ENCODE assay signal across 15 mouse cellular contexts in genomic region chr5:100476328-100476727, GRCm38 (mm10). TPM values are rescaled to one million over a fixed set of nuclear protein-coding genes. Genes with fewer than 3 reads are reported as not detected.
DNase-seq lines count a peak whose midpoint lies in the region; ATAC-seq and TF ChIP-seq lines count a peak whose summit lies in the region.
"Had no signal": no experiment of that assay in that cellular context is flagged by ENCODE, and none has a peak within 500 bp of the region (broad histone marks: within the 10 kb centered on the region; RNA-seq: fewer than 3 reads in every experiment).

No protein-coding gene starts in this region.

- no peak overlapping the region for H3K4me2 ChIP-seq in liver, embryonic 14.5 days (ENCODE audit: low read depth)
- no peak overlapping the region for H3K4me2 ChIP-seq in liver, embryonic 11.5 days
- no peak overlapping the region for H3K4me2 ChIP-seq in neural tube, embryonic 15.5 days
- H3K4me2 ChIP-seq: forebrain, embryonic 13.5 days had no signal

- TF ChIP-seq EP300 in liver, embryonic 14.5 days (IDR thresholded peaks at IDR 0.05; ENCODE audit: low read depth) = no peak

- peak; percentile 42 for TF ChIP-seq CTCF in liver, embryonic 14.5 days (IDR thresholded peaks at IDR 0.05; ENCODE audit: low read depth)

- no peaks in the 10 kb centered on the region for H3K27me3 ChIP-seq in liver, embryonic 14.5 days (ENCODE audit: control insufficient read depth, insufficient read depth, low read length)
- no peaks in the 10 kb centered on the region for H3K27me3 ChIP-seq in liver, embryonic 11.5 days (replicated peaks; ENCODE audit: control insufficient read depth, insufficient read depth, low read length)
- H3K27me3 ChIP-seq in hindbrain, embryonic 10.5 days (ENCODE audit: insufficient read depth, poor library complexity, severe bottlenecking) = no peaks in the 10 kb centered on the region
- H3K27me3 ChIP-seq in neural tube, embryonic 15.5 days (replicated peaks) = no peaks in the 10 kb centered on the region
- H3K27me3 ChIP-seq: forebrain, embryonic 13.5 days had no signal

- no peak overlapping the region for H3K4me3 ChIP-seq in liver, embryonic 14.5 days (ENCODE audit: insufficient read depth in 1 of 2, low read depth in 2 of 2, low read length in 2 of 2)
- no peak overlapping the region for H3K4me3 ChIP-seq in liver, embryonic 11.5 days (ENCODE audit: low read depth, low read length)
- H3K4me3 ChIP-seq in macrophage (ENCODE audit: inconsistent target) = no peak overlapping the region
- no peak overlapping the region for H3K4me3 ChIP-seq in hindbrain, embryonic 10.5 days
- H3K4me3 ChIP-seq in neural tube, embryonic 15.5 days (replicated peaks) = no peak overlapping the region
- H3K4me3 ChIP-seq: forebrain, embryonic 13.5 days; gastrocnemius, adult 2 months had no signal

- H3K4me1 ChIP-seq in liver, embryonic 14.5 days (replicated peaks; ENCODE audit: control insufficient read depth in 2 of 2, insufficient read depth in 2 of 2, low read length in 1 of 2) = no peaks in the 10 kb centered on the region
- no peaks in the 10 kb centered on the region for H3K4me1 ChIP-seq in liver, embryonic 11.5 days (replicated peaks; ENCODE audit: control insufficient read depth, insufficient read depth, low read length)
- no peaks in the 10 kb centered on the region for H3K4me1 ChIP-seq in hindbrain, embryonic 10.5 days (replicated peaks)
- no peaks in the 10 kb centered on the region for H3K4me1 ChIP-seq in neural tube, embryonic 15.5 days
- H3K4me1 ChIP-seq: forebrain, embryonic 13.5 days had no signal

- 56% methylated on average over 3 of the region's 3 CpGs for WGBS in liver, embryonic 14.5 days (ENCODE audit: insufficient replicate concordance)
- 73% methylated on average over 3 of the region's 3 CpGs for WGBS in liver, embryonic 11.5 days
- WGBS in macrophage (ENCODE audit: missing documents) = 51% methylated on average over 3 of the region's 3 CpGs
- WGBS in hindbrain, embryonic 10.5 days = 88% methylated on average over 3 of the region's 3 CpGs
- WGBS in neural tube, embryonic 15.5 days = 81% methylated on average over 3 of the region's 3 CpGs

- H3K9me3 ChIP-seq in liver, embryonic 14.5 days (ENCODE audit: control insufficient read depth, low read length) = no peaks in the 10 kb centered on the region
- no peaks in the 10 kb centered on the region for H3K9me3 ChIP-seq in liver, embryonic 11.5 days (ENCODE audit: control insufficient read depth, low read length)
- no peaks in the 10 kb centered on the region for H3K9me3 ChIP-seq in hindbrain, embryonic 10.5 days
- no peaks in the 10 kb centered on the region for H3K9me3 ChIP-seq in neural tube, embryonic 15.5 days (replicated peaks)
- H3K9me3 ChIP-seq: forebrain, embryonic 13.5 days had no signal

- H3K9ac ChIP-seq in liver, embryonic 14.5 days (replicated peaks) = no peak overlapping the region
- no peak overlapping the region for H3K9ac ChIP-seq in liver, embryonic 11.5 days (ENCODE audit: low read depth, low read length)
- H3K9ac ChIP-seq in neural tube, embryonic 15.5 days (replicated peaks) = no peak overlapping the region
- H3K9ac ChIP-seq: forebrain, embryonic 13.5 days had no signal

- no peak; the same call in 1 of the 2 replicates for ATAC-seq in liver, embryonic 14.5 days (ENCODE audit: insufficient read depth)
- ATAC-seq in liver, embryonic 11.5 days (replicated peaks; ENCODE audit: low FRiP score) = no peak
- ATAC-seq in neural tube, embryonic 15.5 days (ENCODE audit: low FRiP score) = no peak
- ATAC-seq: forebrain, embryonic 13.5 days; hindbrain, embryonic 16.5 days had no signal

- peaks cover 10% of the 10 kb centered on the region; the same call in 1 of the 2 replicates for H3K79me2 ChIP-seq in macrophage (ENCODE audit: inconsistent target)

- peaks cover 28% of the 10 kb centered on the region for H3K36me3 ChIP-seq in liver, embryonic 14.5 days (replicated peaks; ENCODE audit: control insufficient read depth, insufficient read depth, low read depth)
- H3K36me3 ChIP-seq in liver, embryonic 11.5 days (ENCODE audit: control insufficient read depth, insufficient read depth, low read length) = no peaks in the 10 kb centered on the region; the same call in 1 of the 2 replicates
- no peaks in the 10 kb centered on the region for H3K36me3 ChIP-seq in macrophage (ENCODE audit: inconsistent target)
- peaks cover 73% of the 10 kb centered on the region for H3K36me3 ChIP-seq in hindbrain, embryonic 10.5 days
- peaks cover 4% of the 10 kb centered on the region; the same call in 1 of the 2 replicates for H3K36me3 ChIP-seq in neural tube, embryonic 15.5 days

- no peak overlapping the region for H3K27ac ChIP-seq in liver, embryonic 14.5 days
- H3K27ac ChIP-seq in liver, embryonic 11.5 days (ENCODE audit: low read depth, low read length) = no peak overlapping the region
- peak overlapping the region; percentile 36; the same call in 1 of the 2 replicates for H3K27ac ChIP-seq in macrophage
- no peak overlapping the region for H3K27ac ChIP-seq in hindbrain, embryonic 10.5 days
- H3K27ac ChIP-seq in neural tube, embryonic 15.5 days (replicated peaks) = no peak overlapping the region
- H3K27ac ChIP-seq: forebrain, embryonic 13.5 days; gastrocnemius, adult 2 months had no signal

- DNase-seq in liver, embryonic 14.5 days (ENCODE audit: low read depth in 3 of 3, low spot score in 3 of 3) = no peak
- no peak for DNase-seq in liver, embryonic 11.5 days (ENCODE audit: low spot score)
- DNase-seq in A20 (ENCODE audit: low read depth, low spot score) (peak; percentile 36), ES-CJ7 (ENCODE audit: low read depth, low spot score) (peak; percentile 46)
- DNase-seq in hindbrain, embryonic 10.5 days (ENCODE audit: low spot score) = no peak
- no peak for DNase-seq in right cerebral cortex, postnatal 10 days (ENCODE audit: low spot score in 2 of 2)
- DNase-seq: adrenal gland, adult 2 months; cerebellum, postnatal 36 days; gastrocnemius, adult 2 months; lung, postnatal 4 days; right cerebral cortex, postnatal 25 days had no signal

RNA-seq across cellular contexts. Expression of gene Lin54, which starts 24.1 kb away (rescaled TPM):
- 5.7 and 8.5 TPM in 2 replicates for polyA plus RNA-seq in liver, embryonic 14.5 days (2012; rRNA removed)
- polyA plus RNA-seq in liver, embryonic 14.5 days (2014; fragmentation: Nextera tagmentation; extraction: Ambion mirVana) = 11.0 and 12.0 TPM in 2 replicates
- polyA plus RNA-seq in liver, embryonic 11.5 days (2014; fragmentation: Nextera tagmentation; extraction: Ambion mirVana) = 16.2 and 17.3 TPM in 2 replicates
- 10 to 100 TPM; 10.3 to 60.6 (median 22.8) TPM for total RNA-seq in macrophage (2018; cell fraction: chromatin; rRNA removed)
- 10 to 100 TPM in 25 of 26 experiments, 1 to 10 TPM in 1; 9.7 to 14.3 (median 12.2) TPM for total RNA-seq in macrophage (2018; cell fraction: cytosol; rRNA removed)
- 10 to 100 TPM; 10.1 to 37.5 (median 20.8) TPM for total RNA-seq in macrophage (2018; cell fraction: nucleus; rRNA removed)
- polyA plus RNA-seq in macrophage (2018) = 8.7 to 13.7 TPM (median 11.2 TPM) in 3 replicates
- polyA plus RNA-seq in hindbrain, embryonic 10.5 days (2016; fragmentation: Nextera tagmentation; extraction: Ambion mirVana) = 13.0 and 15.5 TPM in 2 replicates
- polyA plus RNA-seq in neural tube, embryonic 15.5 days (2015; fragmentation: Nextera tagmentation; extraction: Ambion mirVana) = 6.0 and 7.5 TPM in 2 replicates

RNA-seq across cellular contexts. Expression of gene Cops4, which starts 41.8 kb away (rescaled TPM):
- 18.4 and 28.2 TPM in 2 replicates for polyA plus RNA-seq in liver, embryonic 14.5 days (2012; rRNA removed)
- polyA plus RNA-seq in liver, embryonic 14.5 days (2014; fragmentation: Nextera tagmentation; extraction: Ambion mirVana) = 70.9 and 74.5 TPM in 2 replicates
- polyA plus RNA-seq in liver, embryonic 11.5 days (2014; fragmentation: Nextera tagmentation; extraction: Ambion mirVana) = 166 and 176 TPM in 2 replicates
- 10 to 100 TPM; 15.8 to 70.1 (median 37.5) TPM for total RNA-seq in macrophage (2018; cell fraction: chromatin; rRNA removed)
- 10 to 100 TPM; 27.7 to 50.9 (median 41.2) TPM for total RNA-seq in macrophage (2018; cell fraction: cytosol; rRNA removed)
- 10 to 100 TPM in 25 of 26 experiments, 1 to 10 TPM in 1; 9.6 to 45.9 (median 23.5) TPM for total RNA-seq in macrophage (2018; cell fraction: nucleus; rRNA removed)
- 39.5 to 73.9 TPM (median 51.8 TPM) in 3 replicates for polyA plus RNA-seq in macrophage (2018)
- polyA plus RNA-seq in hindbrain, embryonic 10.5 days (2016; fragmentation: Nextera tagmentation; extraction: Ambion mirVana) = 224 and 228 TPM in 2 replicates
- 177 and 183 TPM in 2 replicates for polyA plus RNA-seq in neural tube, embryonic 15.5 days (2015; fragmentation: Nextera tagmentation; extraction: Ambion mirVana)

Comparison
In these comparisons a context has a peak if more than half of its experiments do, and no peak if none do; other contexts are left out.
1. DNase-seq: peak in A20 (single experiment) and ES-CJ7 (single experiment); none in liver, embryonic 14.5 days (0 of 3), liver, embryonic 11.5 days (single experiment), hindbrain, embryonic 10.5 days (single experiment) and right cerebral cortex, postnatal 10 days (0 of 2).